Mouse (Mus musculus) hindbrain, embryonic 15.5 days (tissue): ENCODE measurements around the gene Ctdspl. TPM values are rescaled to one million over a fixed set of nuclear protein-coding genes. Genes with fewer than 3 reads are reported as not detected.
A peak's percentile ranks its signal among the peaks of the same experiment; 100 is the strongest.

Source experiments
- ATAC-seq: fragments of 200-750 bp; cut with Nextera tagmentation; 2 replicates; pipeline ENCODE4 v1.8.0; 2017; ENCODE audit warnings: low read depth, moderate number of reproducible peaks, moderate TSS enrichment; ENCODE audit not compliant: low FRiP score
- H3K27ac ChIP-seq: fragments of 300-500 bp; sonication (generic); replicated peaks from 2 replicates; pipeline ENCODE4 v1.5.1; 2015; ENCODE audit warnings: mild to moderate bottlenecking, inconsistent platforms
- H3K27me3 ChIP-seq: fragments of 300-500 bp; sonication (generic); 2 replicates; pipeline ENCODE4 v1.6.1; 2015; ENCODE audit warnings: control low read depth, inconsistent platforms
- H3K36me3 ChIP-seq: fragments of 300-500 bp; sonication (generic); 2 replicates; pipeline ENCODE4 v1.6.1; 2015; ENCODE audit warnings: control low read depth, inconsistent platforms
- H3K4me1 ChIP-seq: fragments of 300-500 bp; sonication (generic); replicated peaks from 2 replicates; pipeline ENCODE4 v1.6.1; 2015; ENCODE audit warnings: control low read depth, inconsistent platforms
- H3K4me2 ChIP-seq: fragments of 300-500 bp; sonication (generic); 2 replicates; pipeline ENCODE4 v1.6.1; 2015; ENCODE audit warnings: moderate library complexity, mild to moderate bottlenecking, inconsistent platforms
- H3K4me3 ChIP-seq: fragments of 300-500 bp; sonication (generic); 2 replicates; pipeline ENCODE4 v1.5.1; 2015; ENCODE audit warnings: mild to moderate bottlenecking, inconsistent platforms
- H3K9ac ChIP-seq: fragments of 300-500 bp; sonication (generic); 2 replicates; pipeline ENCODE4 v1.6.1; 2015; ENCODE audit warnings: inconsistent platforms
- H3K9me3 ChIP-seq: fragments of 300-500 bp; sonication (generic); 2 replicates; pipeline ENCODE4 v1.6.1; 2016; ENCODE audit warnings: control low read depth, inconsistent platforms
- WGBS: fragments of 180-500 bp; shearing (Covaris S2); methylation state at CpG from one replicate; pipeline ENCODE4 v1.1.7; 2015; 5-methylcytosine and 5-hydroxymethylcytosine counted together
- polyA plus RNA-seq: library from polyadenylated mRNA; unstranded; fragments of >200 nt; fragmentation: Nextera tagmentation; extraction: Ambion mirVana; gene quantifications from 2 replicates; pipeline ENCODE4 v1.2.1, GENCODE M21; 2015

Ctdspl gene
- polyA plus RNA-seq, 1 experiment from 2014 or later = 8.9 TPM

- Histone ChIP-seq H3K27me3 (no peaks in the 10 kb centered on the region), H3K9ac (no peak overlapping the region), H3K36me3 (no peaks in the 10 kb centered on the region), H3K4me2 (no peak overlapping the region), H3K9me3 (no peaks in the 10 kb centered on the region), H3K4me3 (no peak overlapping the region), H3K27ac (no peak overlapping the region), H3K4me1 (peaks cover 12% of the 10 kb centered on the region; the same call in 1 of the 2 replicates)
- ATAC-seq = no peak
- WGBS = 86% methylated on average over 6 of the region's 6 CpGs
These were observed 35.2 kb upstream of the Ctdspl start for GRCm38 (mm10) chr9:118891068-118891467.

GRCm38 (mm10) chr9:118891593-118891992 is 34.7 kb upstream of the Ctdspl start:
- Histone ChIP-seq H3K4me2 (no peak overlapping the region), H3K27ac (no peak overlapping the region), H3K9ac (no peak overlapping the region), H3K4me1 (peaks cover 12% of the 10 kb centered on the region; the same call in 1 of the 2 replicates), H3K36me3 (no peaks in the 10 kb centered on the region), H3K4me3 (no peak overlapping the region), H3K9me3 (no peaks in the 10 kb centered on the region), H3K27me3 (no peaks in the 10 kb centered on the region)
- ATAC-seq = no peak
- 81% methylated on average over 9 of the region's 9 CpGs for WGBS

- peaks cover 12% of the 10 kb centered on the region; the same call in 1 of the 2 replicates for H3K4me1 ChIP-seq
- 76% methylated on average over 2 of the region's 2 CpGs for WGBS
- H3K4me3 ChIP-seq = no peak overlapping the region
- H3K27ac ChIP-seq = no peak overlapping the region
- no peak for ATAC-seq
- no peaks in the 10 kb centered on the region for H3K36me3 ChIP-seq
- no peaks in the 10 kb centered on the region for H3K27me3 ChIP-seq
- H3K9me3 ChIP-seq = no peaks in the 10 kb centered on the region
- H3K9ac ChIP-seq = no peak overlapping the region
- no peak overlapping the region for H3K4me2 ChIP-seq
These were observed 31.2 kb upstream of the Ctdspl start for GRCm38 (mm10) chr9:118895101-118895500.

DNA sequence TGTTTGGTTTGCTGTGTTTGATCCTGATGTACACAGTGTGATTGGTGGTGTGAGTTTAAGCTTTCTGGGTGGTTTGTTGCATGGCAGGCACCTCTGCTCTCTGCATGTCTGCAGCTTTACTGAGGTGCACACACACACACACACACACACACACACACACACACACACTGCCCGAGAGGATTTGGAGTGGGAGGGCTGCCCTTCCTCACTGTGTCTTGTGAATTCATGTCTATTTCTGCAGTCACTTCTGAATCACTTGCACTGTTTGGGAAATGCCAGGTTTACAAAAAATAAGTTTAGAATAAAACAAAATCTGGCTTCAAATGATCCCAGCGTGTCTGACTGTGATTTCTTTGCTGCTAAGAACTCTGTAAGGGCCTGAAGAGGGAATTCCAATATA is 25.6 kb upstream of the Ctdspl start:
- Histone ChIP-seq H3K27ac (no peak overlapping the region), H3K4me2 (no peak overlapping the region), H3K9me3 (no peaks in the 10 kb centered on the region), H3K4me1 (no peaks in the 10 kb centered on the region), H3K27me3 (no peaks in the 10 kb centered on the region), H3K9ac (no peak overlapping the region), H3K36me3 (no peaks in the 10 kb centered on the region), H3K4me3 (no peak overlapping the region)
- ATAC-seq = no peak
- 81% methylated on average over 2 of the region's 2 CpGs for WGBS

GRCm38 (mm10) chr9:118901917-118902316 is 24.3 kb upstream of the Ctdspl start:
- Histone ChIP-seq H3K27me3 (no peaks in the 10 kb centered on the region), H3K9me3 (no peaks in the 10 kb centered on the region), H3K4me2 (no peak overlapping the region), H3K4me3 (no peak overlapping the region), H3K9ac (no peak overlapping the region), H3K4me1 (no peaks in the 10 kb centered on the region), H3K36me3 (no peaks in the 10 kb centered on the region), H3K27ac (no peak overlapping the region)
- WGBS = 13% methylated on average over 6 of the region's 6 CpGs
- 0 out of 2 replicates have a peak, but pooled peaks have one; percentile 34 for ATAC-seq

DNA sequence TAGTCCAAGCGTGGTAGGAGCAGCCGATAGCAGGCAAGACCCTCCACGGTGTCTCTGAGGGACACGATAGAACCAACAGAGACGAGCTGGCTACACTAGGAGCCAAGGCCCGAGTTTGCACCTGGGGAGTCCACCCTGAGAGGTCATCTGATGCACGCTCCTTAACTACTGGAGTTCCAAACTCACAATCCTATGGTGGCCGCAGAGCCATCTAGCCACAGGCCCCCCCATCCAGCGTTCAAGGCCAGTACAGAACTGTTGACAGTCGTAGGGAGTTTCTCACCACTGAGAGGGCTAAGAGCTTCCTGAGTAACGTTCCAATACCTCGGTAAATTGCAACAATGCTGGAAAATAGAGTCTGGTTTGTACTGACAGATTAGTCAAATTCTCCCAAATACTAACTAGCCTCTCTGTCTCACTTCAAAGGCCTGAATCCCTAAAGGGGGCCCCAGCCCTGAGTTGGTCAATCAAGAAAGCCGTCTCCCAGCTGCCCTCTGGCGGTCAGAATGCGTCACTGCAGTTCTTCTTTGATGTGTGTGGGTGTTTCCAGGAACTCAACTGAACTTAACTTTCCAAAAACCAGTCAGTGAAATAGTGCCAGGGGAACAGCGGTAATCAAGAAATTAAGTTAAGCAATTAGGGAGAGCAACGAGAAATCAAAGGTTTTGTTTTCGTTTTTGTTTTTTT is 18.2 kb upstream of the Ctdspl start:
- no peaks in the 10 kb centered on the region for H3K27me3 ChIP-seq
- 0 out of 2 replicates have a peak, but pooled peaks have one; percentile 45 for ATAC-seq
- no peak overlapping the region for H3K4me3 ChIP-seq
- H3K27ac ChIP-seq = no peak overlapping the region
- H3K4me1 ChIP-seq = no peaks in the 10 kb centered on the region
- 55% methylated on average over 18 of the region's 18 CpGs for WGBS
- no peaks in the 10 kb centered on the region for H3K9me3 ChIP-seq
- no peak overlapping the region for H3K4me2 ChIP-seq
- no peaks in the 10 kb centered on the region for H3K36me3 ChIP-seq
- no peak overlapping the region for H3K9ac ChIP-seq

DNA sequence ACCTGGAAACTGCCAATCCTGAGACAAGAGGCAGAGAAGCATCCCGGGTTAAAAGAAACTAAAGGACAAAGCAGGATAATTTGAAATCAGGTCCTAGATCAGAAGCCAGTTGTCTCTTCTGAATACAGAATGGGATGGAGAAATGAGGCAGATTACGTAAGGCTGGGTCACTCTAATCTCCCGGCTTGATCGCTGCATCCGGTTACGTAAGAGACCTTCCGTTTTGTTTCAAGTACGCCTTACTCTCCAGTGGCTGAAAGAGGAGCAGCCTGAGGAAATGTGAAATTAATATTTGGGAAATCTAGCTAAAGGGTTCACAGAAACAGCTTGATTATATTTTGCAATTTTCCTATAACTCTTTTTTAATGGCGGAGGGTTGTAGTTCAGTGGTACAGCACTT is 13.2 kb upstream of the Ctdspl start:
- no peak for ATAC-seq
- WGBS = 94% methylated on average over 9 of the region's 9 CpGs

DNA sequence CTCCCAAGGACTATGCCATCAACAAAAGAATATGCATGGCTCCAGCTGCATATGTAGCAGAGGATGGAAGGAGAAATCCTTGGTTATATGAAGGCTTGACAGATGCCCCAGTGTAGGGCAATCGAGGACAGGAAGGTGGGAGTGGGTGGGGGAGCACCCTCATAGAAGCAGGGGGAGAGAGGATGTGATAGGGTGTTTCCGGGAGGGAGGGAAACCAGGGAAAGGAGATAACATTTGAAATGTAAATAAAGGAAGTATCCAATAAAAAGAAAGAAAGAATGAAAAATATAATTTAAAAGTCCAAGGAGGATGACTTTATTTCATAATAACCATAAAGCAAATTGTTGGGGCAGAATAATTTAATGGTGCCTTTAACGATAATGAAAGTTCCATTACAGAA is 12.6 kb upstream of the Ctdspl start:
- Histone ChIP-seq H3K9me3 (no peaks in the 10 kb centered on the region), H3K4me2 (no peak overlapping the region), H3K27me3 (no peaks in the 10 kb centered on the region), H3K27ac (no peak overlapping the region), H3K36me3 (no peaks in the 10 kb centered on the region), H3K4me3 (no peak overlapping the region), H3K9ac (no peak overlapping the region), H3K4me1 (no peaks in the 10 kb centered on the region)
- no peak for ATAC-seq
- 85% methylated on average over 3 of the region's 3 CpGs for WGBS

More for the DNA sequence above, 13.2 kb upstream of the Ctdspl start:
- Histone ChIP-seq H3K9ac (no peak overlapping the region), H3K9me3 (no peaks in the 10 kb centered on the region), H3K4me1 (no peaks in the 10 kb centered on the region), H3K4me3 (no peak overlapping the region), H3K36me3 (no peaks in the 10 kb centered on the region), H3K27ac (no peak overlapping the region), H3K27me3 (no peaks in the 10 kb centered on the region), H3K4me2 (no peak overlapping the region)

GRCm38 (mm10) chr9:118914589-118914988 is 11.7 kb upstream of the Ctdspl start:
- no peaks in the 10 kb centered on the region for H3K36me3 ChIP-seq
- WGBS = 43% methylated on average over 8 of the region's 8 CpGs
- H3K4me2 ChIP-seq = no peak overlapping the region
- H3K9me3 ChIP-seq = no peaks in the 10 kb centered on the region
- no peak overlapping the region for H3K4me3 ChIP-seq
- no peak overlapping the region for H3K9ac ChIP-seq
- no peak overlapping the region for H3K27ac ChIP-seq
- ATAC-seq = no peak
- H3K4me1 ChIP-seq = peaks cover 4% of the 10 kb centered on the region; the same call in 1 of the 2 replicates
- H3K27me3 ChIP-seq = no peaks in the 10 kb centered on the region

DNA sequence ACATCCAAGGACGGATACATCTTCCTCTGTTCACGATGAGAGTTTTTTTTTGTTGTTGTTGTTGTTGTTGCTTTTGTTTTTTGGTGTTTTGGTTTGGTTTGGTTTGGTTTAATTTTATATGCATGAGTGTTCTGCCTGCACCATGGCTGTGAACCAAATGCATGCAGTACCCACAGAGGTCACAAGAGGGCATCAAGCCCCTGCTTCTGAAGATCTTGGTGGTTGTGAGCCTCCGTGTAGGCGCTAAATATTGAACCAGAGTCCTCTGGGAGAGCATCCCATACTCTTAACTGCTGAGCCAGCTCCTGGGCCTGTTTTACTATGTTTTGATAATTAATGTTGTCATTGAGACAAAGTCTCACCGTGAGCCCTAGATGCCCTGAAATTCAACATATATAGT is 11.0 kb upstream of the Ctdspl start:
- H3K9me3 ChIP-seq = no peaks in the 10 kb centered on the region
- peaks cover 10% of the 10 kb centered on the region for H3K4me1 ChIP-seq
- ATAC-seq = no peak
- H3K9ac ChIP-seq = no peak overlapping the region
- H3K4me3 ChIP-seq = no peak overlapping the region
- 55% methylated on average over 5 of the region's 5 CpGs for WGBS
- H3K27ac ChIP-seq = no peak overlapping the region
- H3K27me3 ChIP-seq = no peaks in the 10 kb centered on the region
- H3K36me3 ChIP-seq = no peaks in the 10 kb centered on the region
- H3K4me2 ChIP-seq = no peak overlapping the region

DNA sequence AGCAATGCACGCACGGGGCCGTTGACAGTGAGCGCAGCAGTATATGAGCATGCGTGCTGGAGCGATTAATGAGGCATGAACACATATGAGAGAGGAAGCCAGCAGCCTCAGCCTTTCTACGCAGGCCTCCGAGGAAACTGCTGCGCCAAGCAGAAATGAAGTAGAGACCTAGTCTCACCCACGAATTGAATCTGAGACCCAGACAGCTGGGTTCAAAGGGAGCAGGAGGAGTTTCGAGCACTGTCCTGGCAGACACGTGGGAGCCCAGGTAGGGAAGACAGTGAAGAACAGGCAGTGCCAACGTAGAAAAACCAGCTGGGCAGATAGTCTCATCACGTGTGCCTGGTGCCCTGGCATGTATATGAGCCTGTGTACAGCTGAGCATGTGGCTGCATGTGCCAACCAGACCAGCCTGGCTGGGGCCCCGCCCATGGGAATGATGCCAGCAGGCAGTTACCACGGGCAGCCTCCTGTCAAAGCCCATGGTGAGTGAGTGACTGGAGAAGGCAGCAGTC is 6.5 kb upstream of the Ctdspl start:
- H3K9me3 ChIP-seq = no peaks in the 10 kb centered on the region
- H3K9ac ChIP-seq = no peak overlapping the region
- peak overlapping the region; percentile 28; the same call in 1 of the 2 replicates for H3K4me2 ChIP-seq
- peak overlapping the region; percentile 64 for H3K27ac ChIP-seq
- H3K4me3 ChIP-seq = no peak overlapping the region
- ATAC-seq = peak; percentile 64
- H3K36me3 ChIP-seq = no peaks in the 10 kb centered on the region
- WGBS = 46% methylated on average over 16 of the region's 16 CpGs
- no peaks in the 10 kb centered on the region for H3K27me3 ChIP-seq
- H3K4me1 ChIP-seq = peaks cover 16% of the 10 kb centered on the region

GRCm38 (mm10) chr9:118920798-118921515 is 5.3 kb upstream of the Ctdspl start:
- ATAC-seq = peak; percentile 11; the same call in 1 of the 2 replicates
- 49% methylated on average over 12 of the region's 12 CpGs for WGBS

More at GRCm38 (mm10) chr9:118920798-118921515, 5.3 kb upstream of the Ctdspl start:
- peaks cover 22% of the 10 kb centered on the region for H3K4me1 ChIP-seq
- H3K27me3 ChIP-seq = no peaks in the 10 kb centered on the region
- H3K36me3 ChIP-seq = no peaks in the 10 kb centered on the region
- no peak overlapping the region for H3K4me3 ChIP-seq
- H3K9me3 ChIP-seq = no peaks in the 10 kb centered on the region
- no peak overlapping the region for H3K4me2 ChIP-seq
- H3K9ac ChIP-seq = no peak overlapping the region
- H3K27ac ChIP-seq = no peak overlapping the region
